Mouse (Mus musculus) skeletal muscle tissue, postnatal 0 days (tissue): Measurements from ENCODE around the gene Alkbh5. TPM values are rescaled to one million over a fixed set of nuclear protein-coding genes. Genes with fewer than 3 reads are reported as not detected.

Experiments
- polyA plus RNA-seq: library from polyadenylated mRNA; unstranded; fragments of >200 nt; fragmentation: Nextera tagmentation; extraction: Ambion mirVana; gene quantifications from 2 replicates; pipeline ENCODE4 v1.2.1, GENCODE M21; 2015

Gene Alkbh5
- polyA plus RNA-seq, result 34.2 and 37.8 TPM in 2 replicates

GRCm38 (mm10) chr11:60536180-60536858 is at the start of gene Alkbh5:
Alkbh5 (plus strand) TSS chr11:60536381.

Other genes starting within 250 kb of the Alkbh5 start
- 17.0 and 19.9 TPM in 2 replicates for gene Tom1l2, start 183.5 kb upstream of the Alkbh5 start, polyA plus RNA-seq
- gene Drc3, start 183.1 kb upstream of the Alkbh5 start, polyA plus RNA-seq, result 2.3 TPM in 2 replicates
- 12.4 and 12.9 TPM in 2 replicates for gene Gid4, start 119.2 kb upstream of the Alkbh5 start, polyA plus RNA-seq
- 45.6 and 48.6 TPM in 2 replicates for gene Atpaf2, start 117.9 kb upstream of the Alkbh5 start, polyA plus RNA-seq
- 45.6 and 48.5 TPM in 2 replicates for gene Drg2, start 81.8 kb upstream of the Alkbh5 start, polyA plus RNA-seq
- 0.01 and 0.04 TPM in 2 replicates for gene Myo15, start 67.0 kb upstream of the Alkbh5 start, polyA plus RNA-seq
- 13.6 and 14.3 TPM in 2 replicates for gene Llgl1, start 163.3 kb downstream of the Alkbh5 start, polyA plus RNA-seq
- gene Flii, start 190.9 kb downstream of the Alkbh5 start, polyA plus RNA-seq, result 54.8 and 57.8 TPM in 2 replicates
- 58.1 and 64.6 TPM in 2 replicates for gene Mief2, start 192.0 kb downstream of the Alkbh5 start, polyA plus RNA-seq
- 5.5 and 5.8 TPM in 2 replicates for gene Top3a, start 241.0 kb downstream of the Alkbh5 start, polyA plus RNA-seq
- gene Smcr8, start 241.1 kb downstream of the Alkbh5 start, polyA plus RNA-seq, result 3.0 and 3.3 TPM in 2 replicates